Mouse (Mus musculus): ENCODE measurements around the gene Gsdma2. TPM values are rescaled to one million over a fixed set of nuclear protein-coding genes. Genes with fewer than 3 reads are reported as not detected.

Gene Gsdma2
- total RNA-seq, 1 experiment from 2014 or later = not detected

GRCm38 (mm10) chr11:98688009-98688408, 41.5 kb downstream of the Gsdma2 start:
- ATAC-seq (replicated peaks in 1 of 2; ENCODE audit: insufficient read depth in 1 of 2, low FRiP score in 2 of 2, low TSS enrichment in 1 of 2, low read depth in 1 of 2, poor library complexity in 2 of 2, severe bottlenecking in 2 of 2) = no peak

GRCm38 (mm10) chr11:98693201-98693600, 46.6 kb downstream of the Gsdma2 start:
- ATAC-seq (replicated peaks in 1 of 2; ENCODE audit: insufficient read depth in 1 of 2, low FRiP score in 2 of 2, low TSS enrichment in 1 of 2, low read depth in 1 of 2, poor library complexity in 2 of 2, severe bottlenecking in 2 of 2) = no peak

- no peak for ATAC-seq (replicated peaks in 1 of 2; ENCODE audit: insufficient read depth in 1 of 2, low FRiP score in 2 of 2, low TSS enrichment in 1 of 2, low read depth in 1 of 2, poor library complexity in 2 of 2, severe bottlenecking in 2 of 2)
Observed at GRCm38 (mm10) chr11:98693746-98694145, 47.2 kb downstream of the Gsdma2 start.

- ATAC-seq (replicated peaks in 1 of 2; ENCODE audit: insufficient read depth in 1 of 2, low FRiP score in 2 of 2, low TSS enrichment in 1 of 2, low read depth in 1 of 2, poor library complexity in 2 of 2, severe bottlenecking in 2 of 2) = no peak
Observed at GRCm38 (mm10) chr11:98694301-98694700, 47.7 kb downstream of the Gsdma2 start.

- ATAC-seq (replicated peaks in 1 of 2; ENCODE audit: insufficient read depth in 1 of 2, low FRiP score in 2 of 2, low TSS enrichment in 1 of 2, low read depth in 1 of 2, poor library complexity in 2 of 2, severe bottlenecking in 2 of 2) = no peak
Observed at GRCm38 (mm10) chr11:98695408-98695807, 48.8 kb downstream of the Gsdma2 start.

- no peak for ATAC-seq (replicated peaks in 1 of 2; ENCODE audit: insufficient read depth in 1 of 2, low FRiP score in 2 of 2, low TSS enrichment in 1 of 2, low read depth in 1 of 2, poor library complexity in 2 of 2, severe bottlenecking in 2 of 2)
Observed at GRCm38 (mm10) chr11:98696454-98697216, 50.1 kb downstream of the Gsdma2 start.

- no peak for ATAC-seq (replicated peaks in 1 of 2; ENCODE audit: insufficient read depth in 1 of 2, low FRiP score in 2 of 2, low TSS enrichment in 1 of 2, low read depth in 1 of 2, poor library complexity in 2 of 2, severe bottlenecking in 2 of 2)
Observed at GRCm38 (mm10) chr11:98697225-98697624, 50.7 kb downstream of the Gsdma2 start.

- no peak for ATAC-seq (replicated peaks in 1 of 2; ENCODE audit: insufficient read depth in 1 of 2, low FRiP score in 2 of 2, low TSS enrichment in 1 of 2, low read depth in 1 of 2, poor library complexity in 2 of 2, severe bottlenecking in 2 of 2)
Observed at GRCm38 (mm10) chr11:98698849-98699640, 52.5 kb downstream of the Gsdma2 start.

- peak; percentile 73 to 76; a peak in 2 of 4 replicates for ATAC-seq (replicated peaks in 1 of 2; ENCODE audit: insufficient read depth in 1 of 2, low FRiP score in 2 of 2, low TSS enrichment in 1 of 2, low read depth in 1 of 2, poor library complexity in 2 of 2, severe bottlenecking in 2 of 2)
Observed at GRCm38 (mm10) chr11:98699911-98700310, 53.4 kb downstream of the Gsdma2 start.

- ATAC-seq (replicated peaks in 1 of 2; ENCODE audit: insufficient read depth in 1 of 2, low FRiP score in 2 of 2, low TSS enrichment in 1 of 2, low read depth in 1 of 2, poor library complexity in 2 of 2, severe bottlenecking in 2 of 2) = no peak
Observed at GRCm38 (mm10) chr11:98701213-98701670, 54.7 kb downstream of the Gsdma2 start, which contains the start of gene Csf3. Gene Csf3, plus strand, starts transcription at chr11:98701263.

- ATAC-seq (replicated peaks in 1 of 2; ENCODE audit: insufficient read depth in 1 of 2, low FRiP score in 2 of 2, low TSS enrichment in 1 of 2, low read depth in 1 of 2, poor library complexity in 2 of 2, severe bottlenecking in 2 of 2) = no peak
Observed at GRCm38 (mm10) chr11:98702323-98702722, 55.8 kb downstream of the Gsdma2 start.

GRCm38 (mm10) chr11:98705021-98705420, 58.5 kb downstream of the Gsdma2 start:
- no peak for ATAC-seq (replicated peaks in 1 of 2; ENCODE audit: insufficient read depth in 1 of 2, low FRiP score in 2 of 2, low TSS enrichment in 1 of 2, low read depth in 1 of 2, poor library complexity in 2 of 2, severe bottlenecking in 2 of 2)

Other genes starting within 250 kb of the Gsdma2 start
- gene Pgap3, start 246.3 kb upstream of the Gsdma2 start, total RNA-seq (2017) = 5.6 and 7.4 TPM in 2 replicates
- not detected in 2 replicates for gene Erbb2, start 234.3 kb upstream of the Gsdma2 start, total RNA-seq (2017)
- 18.2 and 42.3 TPM in 2 replicates for gene Mien1, start 207.8 kb upstream of the Gsdma2 start, total RNA-seq (2017)
- gene Grb7, start 200.4 kb upstream of the Gsdma2 start, total RNA-seq (2017) = not detected in 2 replicates
- 0.89 and 5.7 TPM in 2 replicates for gene Ikzf3, start 100.7 kb upstream of the Gsdma2 start, total RNA-seq (2017)
- not detected in 2 replicates for gene Zpbp2, start 95.7 kb upstream of the Gsdma2 start, total RNA-seq (2017)
- gene Ormdl3, start 59.4 kb upstream of the Gsdma2 start, total RNA-seq (2017) = 19.9 and 28.1 TPM in 2 replicates
- gene Lrrc3c, start 48.5 kb upstream of the Gsdma2 start, total RNA-seq (2017) = not detected in 2 replicates
- gene Gm12355, start 21.1 kb upstream of the Gsdma2 start, total RNA-seq (2017) = 0.69 and 4.6 TPM in 2 replicates
- not detected in 2 replicates for gene Gsdma3, start 20.4 kb upstream of the Gsdma2 start, total RNA-seq (2017)
- not detected in 2 replicates for gene Gsdma, start 17.6 kb downstream of the Gsdma2 start, total RNA-seq (2017)
- gene Psmd3, start 35.8 kb downstream of the Gsdma2 start, total RNA-seq (2017) = 50.2 and 59.3 TPM in 2 replicates
- gene Csf3, start 54.5 kb downstream of the Gsdma2 start, total RNA-seq (2017) = not detected in 2 replicates
- 25.7 and 30.2 TPM in 2 replicates for gene Med24, start 82.7 kb downstream of the Gsdma2 start, total RNA-seq (2017)
- 25.3 and 36.8 TPM in 2 replicates for gene Thra, start 93.9 kb downstream of the Gsdma2 start, total RNA-seq (2017)
- gene Nr1d1, start 128.6 kb downstream of the Gsdma2 start, total RNA-seq (2017) = 0.81 and 1.8 TPM in 2 replicates
- 81.7 and 82.7 TPM in 2 replicates for gene Msl1, start 148.8 kb downstream of the Gsdma2 start, total RNA-seq (2017)
- gene Casc3, start 158.1 kb downstream of the Gsdma2 start, total RNA-seq (2017) = 22.8 and 34.9 TPM in 2 replicates
- gene Rapgefl1, start 190.0 kb downstream of the Gsdma2 start, total RNA-seq (2017) = 0.40 and 0.75 TPM in 2 replicates
- 6.4 and 6.7 TPM in 2 replicates for gene Wipf2, start 216.9 kb downstream of the Gsdma2 start, total RNA-seq (2017)